Mouse (Mus musculus) MEL (cell line): ENCODE measurements around the gene Kctd13.

Experiments used
- CHD1 ChIP-seq: IDR thresholded peaks from 2 replicates; pipeline ENCODE4 v1.6.1; 2012; ENCODE audit warnings: low read depth, mild to moderate bottlenecking, inconsistent platforms, low read length, improper control_type of control experiment
- CHD2 ChIP-seq: IDR thresholded peaks from 2 replicates; pipeline ENCODE4 v1.6.1; 2011; ENCODE audit warnings: low read length, improper control_type of control experiment
- CTCF ChIP-seq, 3 experiments: IDR thresholded peaks in 2 of 3; conservative IDR thresholded peaks in 1 of 3; 2 replicates each; pipeline ENCODE4 v1.5.1; 2011 to 2012; ENCODE audit warnings: low read length in 3 of 3, low read depth in 2 of 3, mild to moderate bottlenecking in 2 of 3, improper control_type of control experiment in 1 of 3, inconsistent platforms in 1 of 3, mixed read lengths in 1 of 3, moderate library complexity in 1 of 3; ENCODE audit not compliant: control insufficient read depth in 1 of 3, insufficient read depth in 1 of 3, poor library complexity in 1 of 3, severe bottlenecking in 1 of 3
- EP300 ChIP-seq, 2 experiments: IDR thresholded peaks; 2 replicates each; pipeline ENCODE4 v1.6.1; 2011; ENCODE audit warnings: improper control_type of control experiment in 2 of 2, low read length in 2 of 2, low read depth in 1 of 2, mild to moderate bottlenecking in 1 of 2
- HCFC1 ChIP-seq: IDR thresholded peaks from 2 replicates; pipeline ENCODE4 v1.6.1; 2012; ENCODE audit warnings: low read depth, mild to moderate bottlenecking, inconsistent platforms, low read length, improper control_type of control experiment, moderate library complexity
- MAFK ChIP-seq: IDR thresholded peaks from 2 replicates; pipeline ENCODE4 v1.6.1; 2011; ENCODE audit warnings: low read depth, mild to moderate bottlenecking, low read length, improper control_type of control experiment, borderline replicate concordance
- NRF1 ChIP-seq: IDR thresholded peaks from 2 replicates; pipeline ENCODE4 v1.6.1; 2014; ENCODE audit warnings: low read depth, mild to moderate bottlenecking, inconsistent platforms, low read length, improper control_type of control experiment, moderate library complexity; ENCODE audit not compliant: poor library complexity, insufficient read depth, severe bottlenecking
- POLR2A ChIP-seq, 2 experiments: IDR thresholded peaks; 2 replicates each; pipeline ENCODE4 v1.6.1; 2011 to 2012; ENCODE audit warnings: low read length in 2 of 2, mild to moderate bottlenecking in 2 of 2, control low read depth in 1 of 2, improper control_type of control experiment in 1 of 2, low read depth in 1 of 2, moderate library complexity in 1 of 2; ENCODE audit not compliant: control insufficient read depth in 1 of 2, insufficient read depth in 1 of 2, poor library complexity in 1 of 2
- RAD21 ChIP-seq: IDR thresholded peaks from 2 replicates; pipeline ENCODE4 v1.6.1; 2011; ENCODE audit warnings: mild to moderate bottlenecking, low read depth, low read length, improper control_type of control experiment
- TAL1 ChIP-seq: IDR thresholded peaks from 2 replicates; pipeline ENCODE4 v1.6.1; 2012; ENCODE audit warnings: mild to moderate bottlenecking, inconsistent platforms, low read length, moderate library complexity, mixed read lengths

- TF ChIP-seq POLR2A (IDR thresholded peaks at IDR 0.05; ENCODE audit: control insufficient read depth in 1 of 2, insufficient read depth in 1 of 2, low read depth in 1 of 2, low read length in 2 of 2, poor library complexity in 1 of 2): no peak
- TF ChIP-seq EP300 (IDR thresholded peaks at IDR 0.05; ENCODE audit: low read depth in 1 of 2, low read length in 2 of 2): no peak
- no peak for TF ChIP-seq CTCF (IDR thresholded peaks at IDR 0.05 in 2 of 3, conservative IDR thresholded peaks at IDR 0.05 in 1 of 3; ENCODE audit: control insufficient read depth in 1 of 3, insufficient read depth in 1 of 3, low read depth in 2 of 3, low read length in 3 of 3, poor library complexity in 1 of 3, severe bottlenecking in 1 of 3)
- TF ChIP-seq CHD1: no peak
- TF ChIP-seq RAD21: no peak
- no peak for TF ChIP-seq CHD2
- no peak for TF ChIP-seq TAL1
- no peak for TF ChIP-seq HCFC1
- no peak for TF ChIP-seq NRF1
- no peak for TF ChIP-seq MAFK
Observed at GRCm38 (mm10) chr7:126949403-126949792, 20.7 kb downstream of the Kctd13 start, which contains the start of gene Asphd1.
